Mouse (Mus musculus): ENCODE data around the gene Dph3. TPM values are rescaled to one million over a fixed set of nuclear protein-coding genes. Genes with fewer than 3 reads are reported as not detected.

Gene Dph3
- total and polyA plus RNA-seq, 3 experiments = 75.7 to 125 (median 92.9) TPM

GRCm38 (mm10) chr14:32036482-32036881, 49.0 kb downstream of the Dph3 start:
- Histone ChIP-seq H3K4me3 (replicated peaks in 1 of 3; ENCODE audit: low read depth in 2 of 3, low read length in 2 of 3, poor library complexity in 1 of 3) (no peak overlapping the region), H3K27me3 (replicated peaks) (no peaks in the 10 kb centered on the region), H3K9me3 (replicated peaks; ENCODE audit: low read length) (no peaks in the 10 kb centered on the region), H3K4me1 (ENCODE audit: control insufficient read depth in 1 of 2, insufficient read depth in 2 of 2) (peaks cover 7 to 10% of the 10 kb centered on the region in 2 experiments; a peak in 3 of 4 replicates), H3K36me3 (replicated peaks in 1 of 2; ENCODE audit: control insufficient read depth in 1 of 2, insufficient read depth in 1 of 2, low read length in 1 of 2) (no peaks in the 10 kb centered on the region), H3K79me2 (replicated peaks; ENCODE audit: control insufficient read depth, extremely low read depth, insufficient read depth, poor library complexity, severe bottlenecking) (no peaks in the 10 kb centered on the region), H3K9ac (ENCODE audit: insufficient read depth, low read depth) (no peak overlapping the region), H3K27ac (ENCODE audit: insufficient read depth, low read depth) (no peak overlapping the region), H3K4me2 (ENCODE audit: insufficient read depth, low read depth, poor library complexity, severe bottlenecking) (no peak overlapping the region)
- dilution Hi-C loops (cut with MboI; ENCODE audit: extremely low pct_ligation_motif_present, extremely low pct_unique_long_range_greater_than_20kb, low sequenced_read_pairs) (no loop called here), in situ Hi-C loops (cut with MboI; ENCODE audit: low pct_ligation_motif_present, low pct_unique_long_range_greater_than_20kb, low sequenced_read_pairs) (loop anchor here (25.0 kb wide), 1 partner anchor 224 kb away; no protein-coding TSS in a partner anchor)
- no peak for DNase-seq (ENCODE audit: extremely low read depth)
- no peak for TF ChIP-seq RCOR1 (conservative IDR thresholded peaks at IDR 0.05; ENCODE audit: low read depth, low read length)
- no peak for TF ChIP-seq ZC3H11A (IDR thresholded peaks at IDR 0.05; ENCODE audit: low read depth, low read length)
- TF ChIP-seq ZMIZ1 (IDR thresholded peaks at IDR 0.05; ENCODE audit: low read depth, low read length) = no peak
- no peak for TF ChIP-seq EP300 (IDR thresholded peaks at IDR 0.05; ENCODE audit: low read length)
- TF ChIP-seq SIN3A (IDR thresholded peaks at IDR 0.05; ENCODE audit: low read length) = no peak
- TF ChIP-seq POLR2A (IDR thresholded peaks at IDR 0.05; ENCODE audit: low read depth, low read length) = no peak
- no peak for TF ChIP-seq CTCF (conservative IDR thresholded peaks at IDR 0.05 in 1 of 2, IDR thresholded peaks at IDR 0.05 in 1 of 2; ENCODE audit: low read depth in 2 of 2, low read length in 2 of 2)
- no peak for TF ChIP-seq NRF1 (IDR thresholded peaks at IDR 0.05; ENCODE audit: low read depth, low read length)
- TF ChIP-seq TBP (conservative IDR thresholded peaks at IDR 0.05; ENCODE audit: low read depth, low read length) = no peak
- no peak for TF ChIP-seq POLR2AphosphoS2 (IDR thresholded peaks at IDR 0.05; ENCODE audit: low read depth, low read length)
- no peak for TF ChIP-seq MAFK (IDR thresholded peaks at IDR 0.05; ENCODE audit: insufficient replicate concordance, low read length)
- TF ChIP-seq MAX (IDR thresholded peaks at IDR 0.05; ENCODE audit: low read length) = no peak
- TF ChIP-seq IRF4 (IDR thresholded peaks at IDR 0.05; ENCODE audit: low read depth, low read length) = no peak
- no peak for TF ChIP-seq MAZ (IDR thresholded peaks at IDR 0.05; ENCODE audit: low read depth, low read length)

GRCm38 (mm10) chr14:32032522-32032921, 53.0 kb downstream of the Dph3 start:
- no peaks in the 10 kb centered on the region for H3K36me3 ChIP-seq (replicated peaks in 1 of 2; ENCODE audit: control insufficient read depth in 1 of 2, insufficient read depth in 1 of 2, low read length in 1 of 2)
- dilution Hi-C loops (cut with MboI; ENCODE audit: extremely low pct_ligation_motif_present, extremely low pct_unique_long_range_greater_than_20kb, low sequenced_read_pairs) (no loop called here), in situ Hi-C loops (cut with MboI; ENCODE audit: low pct_ligation_motif_present, low pct_unique_long_range_greater_than_20kb, low sequenced_read_pairs) (loop anchor here (25.0 kb wide), 1 partner anchor 220 kb away; no protein-coding TSS in a partner anchor)
- no peaks in the 10 kb centered on the region for H3K9me3 ChIP-seq (replicated peaks; ENCODE audit: low read length)
- no peak overlapping the region for H3K4me2 ChIP-seq (ENCODE audit: insufficient read depth, low read depth, poor library complexity, severe bottlenecking)
- no peaks in the 10 kb centered on the region for H3K27me3 ChIP-seq (replicated peaks)
- DNase-seq (ENCODE audit: extremely low read depth) = peak; percentile 64
- H3K79me2 ChIP-seq (replicated peaks; ENCODE audit: control insufficient read depth, extremely low read depth, insufficient read depth, poor library complexity, severe bottlenecking) = no peaks in the 10 kb centered on the region
- no peak overlapping the region for H3K4me3 ChIP-seq (replicated peaks in 1 of 3; ENCODE audit: low read depth in 2 of 3, low read length in 2 of 3, poor library complexity in 1 of 3)
- peaks cover 2 to 4% of the 10 kb centered on the region in 2 experiments for H3K4me1 ChIP-seq (ENCODE audit: control insufficient read depth in 1 of 2, insufficient read depth in 2 of 2)
- TF ChIP-seq CHD2 (IDR thresholded peaks at IDR 0.05; ENCODE audit: low read length) (no peak), IRF4 (IDR thresholded peaks at IDR 0.05; ENCODE audit: low read depth, low read length) (no peak), ZC3H11A (IDR thresholded peaks at IDR 0.05; ENCODE audit: low read depth, low read length) (peak; percentile 64), CTCF (conservative IDR thresholded peaks at IDR 0.05 in 1 of 2, IDR thresholded peaks at IDR 0.05 in 1 of 2; ENCODE audit: low read depth in 2 of 2, low read length in 2 of 2) (peak; percentile 92 to 93), SMC3 (IDR thresholded peaks at IDR 0.05; ENCODE audit: low read depth, low read length) (peak; percentile 96), MYC (IDR thresholded peaks at IDR 0.05; ENCODE audit: low read depth, low read length) (no peak), ZNF384 (IDR thresholded peaks at IDR 0.05; ENCODE audit: low read depth, low read length) (no peak), RAD21 (IDR thresholded peaks at IDR 0.05; ENCODE audit: low read depth, low read length) (peak; percentile 90)
- H3K9ac ChIP-seq (ENCODE audit: insufficient read depth, low read depth) = no peak overlapping the region
- H3K27ac ChIP-seq (ENCODE audit: insufficient read depth, low read depth) = no peak overlapping the region

Other genes starting within 250 kb of the Dph3 start
- gene Galnt15, start 56.7 kb downstream of the Dph3 start, total RNA-seq (2012; rRNA removed) = not detected in 2 replicates
- gene Galnt15, start 56.7 kb downstream of the Dph3 start, total RNA-seq (2014; rRNA removed) = not detected in 2 replicates
- not detected in 2 replicates for gene Galnt15, start 56.7 kb downstream of the Dph3 start, polyA plus RNA-seq (2012; ENCODE audit: insufficient read length, low read depth)
- 44.5 and 47.6 TPM in 2 replicates for gene Oxnad1, start 355 bp downstream of the Dph3 start, total RNA-seq (2012; rRNA removed)
- gene Oxnad1, start 355 bp downstream of the Dph3 start, total RNA-seq (2014; rRNA removed) = 109 and 111 TPM in 2 replicates
- gene Oxnad1, start 355 bp downstream of the Dph3 start, polyA plus RNA-seq (2012; ENCODE audit: insufficient read length, low read depth) = 64.5 and 77.7 TPM in 2 replicates
- not detected in 2 replicates for gene Msmb, start 56.3 kb upstream of the Dph3 start, total RNA-seq (2012; rRNA removed)
- gene Msmb, start 56.3 kb upstream of the Dph3 start, total RNA-seq (2014; rRNA removed) = not detected in 2 replicates
- not detected in 2 replicates for gene Msmb, start 56.3 kb upstream of the Dph3 start, polyA plus RNA-seq (2012; ENCODE audit: insufficient read length, low read depth)
- gene Ncoa4, start 74.1 kb upstream of the Dph3 start, total RNA-seq (2012; rRNA removed) = 41.6 and 47.6 TPM in 2 replicates
- 102 and 109 TPM in 2 replicates for gene Ncoa4, start 74.1 kb upstream of the Dph3 start, total RNA-seq (2014; rRNA removed)
- gene Ncoa4, start 74.1 kb upstream of the Dph3 start, polyA plus RNA-seq (2012; ENCODE audit: insufficient read length, low read depth) = 59.3 and 63.9 TPM in 2 replicates
- 285 and 389 TPM in 2 replicates for gene Timm23, start 116.2 kb upstream of the Dph3 start, total RNA-seq (2012; rRNA removed)
- gene Timm23, start 116.2 kb upstream of the Dph3 start, total RNA-seq (2014; rRNA removed) = 496 and 558 TPM in 2 replicates
- 425 and 495 TPM in 2 replicates for gene Timm23, start 116.2 kb upstream of the Dph3 start, polyA plus RNA-seq (2012; ENCODE audit: insufficient read length, low read depth)
- gene Parg, start 116.2 kb upstream of the Dph3 start, total RNA-seq (2012; rRNA removed) = 36.3 and 39.9 TPM in 2 replicates
- 66.1 and 77.9 TPM in 2 replicates for gene Parg, start 116.2 kb upstream of the Dph3 start, total RNA-seq (2014; rRNA removed)
- 25.7 and 40.6 TPM in 2 replicates for gene Parg, start 116.2 kb upstream of the Dph3 start, polyA plus RNA-seq (2012; ENCODE audit: insufficient read length, low read depth)
- 8.2 and 11.1 TPM in 2 replicates for gene Ogdhl, start 236.3 kb upstream of the Dph3 start, total RNA-seq (2012; rRNA removed)
- gene Ogdhl, start 236.3 kb upstream of the Dph3 start, total RNA-seq (2014; rRNA removed) = 1.4 and 1.6 TPM in 2 replicates
- 6.0 and 6.5 TPM in 2 replicates for gene Ogdhl, start 236.3 kb upstream of the Dph3 start, polyA plus RNA-seq (2012; ENCODE audit: insufficient read length, low read depth)